Comparison of ENCODE assay signal across 14 mouse cellular contexts in genomic region chr6:146111781-146112180, GRCm38 (mm10).
DNase-seq lines count a peak whose midpoint lies in the region; ATAC-seq and TF ChIP-seq lines count a peak whose summit lies in the region.
"Had no signal": no experiment of that assay in that cellular context is flagged by ENCODE, and none has a peak within 500 bp of the region (broad histone marks: within the 10 kb centered on the region; RNA-seq: fewer than 3 reads in every experiment).

No protein-coding gene starts in this region.

- ATAC-seq in midbrain, postnatal 0 days (ENCODE audit: low FRiP score) = no peak
- peak; percentile 42; the same call in 1 of the 2 replicates for ATAC-seq in hindbrain, embryonic 12.5 days (ENCODE audit: low FRiP score)
- no peak for ATAC-seq in midbrain, embryonic 11.5 days (ENCODE audit: low FRiP score)
- peak; percentile 46; the same call in 1 of the 2 replicates for ATAC-seq in neural tube, embryonic 15.5 days (ENCODE audit: low FRiP score)
- ATAC-seq in intestine, postnatal 0 days = no peak
- ATAC-seq: liver, postnatal 0 days had no signal

- no peaks in the 10 kb centered on the region for H3K27me3 ChIP-seq in midbrain, embryonic 10.5 days (ENCODE audit: low read depth, poor library complexity, severe bottlenecking)
- no peaks in the 10 kb centered on the region for H3K27me3 ChIP-seq in midbrain, postnatal 0 days (ENCODE audit: insufficient read depth, low read length)
- no peaks in the 10 kb centered on the region for H3K27me3 ChIP-seq in hindbrain, embryonic 12.5 days
- H3K27me3 ChIP-seq in midbrain, embryonic 11.5 days (ENCODE audit: control insufficient read depth, insufficient read depth, low read length) = no peaks in the 10 kb centered on the region
- H3K27me3 ChIP-seq in neural tube, embryonic 15.5 days (replicated peaks) = no peaks in the 10 kb centered on the region
- no peaks in the 10 kb centered on the region for H3K27me3 ChIP-seq in intestine, postnatal 0 days (replicated peaks; ENCODE audit: control insufficient read depth, insufficient read depth, low read length)
- H3K27me3 ChIP-seq: limb, embryonic 15.5 days had no signal

- peak overlapping the region; percentile 88 for H3K27ac ChIP-seq in midbrain, embryonic 10.5 days (replicated peaks)
- H3K27ac ChIP-seq in midbrain, postnatal 0 days (ENCODE audit: low read depth, low read length) = no peak overlapping the region
- H3K27ac ChIP-seq in hindbrain, embryonic 12.5 days = peak overlapping the region; percentile 79
- peak overlapping the region; percentile 41 for H3K27ac ChIP-seq in midbrain, embryonic 11.5 days (ENCODE audit: low read depth, low read length)
- peak overlapping the region; percentile 45; the same call in 1 of the 2 replicates for H3K27ac ChIP-seq in neural tube, embryonic 15.5 days (replicated peaks)
- H3K27ac ChIP-seq in intestine, postnatal 0 days (ENCODE audit: low read depth, low read length) = no peak overlapping the region
- H3K27ac ChIP-seq: limb, embryonic 15.5 days; macrophage had no signal

- DNase-seq in midbrain, embryonic 10.5 days (ENCODE audit: low spot score) = no peak
- DNase-seq in midbrain, postnatal 0 days (ENCODE audit: low spot score) = no peak
- DNase-seq in midbrain, embryonic 11.5 days (ENCODE audit: low spot score, missing footprints) = peak; percentile 88
- no peak for DNase-seq in lung, postnatal 10 days
- DNase-seq: adrenal gland, postnatal 25 days; kidney, adult 9 months; liver, postnatal 0 days; thymus, postnatal 14 days had no signal

- H3K4me2 ChIP-seq in midbrain, postnatal 0 days (ENCODE audit: low read depth, low read length, poor library complexity, severe bottlenecking) = no peak overlapping the region
- 0 out of 2 replicates have a peak overlapping the region, but pooled peaks have one; percentile 2 for H3K4me2 ChIP-seq in hindbrain, embryonic 12.5 days (replicated peaks)
- no peak overlapping the region for H3K4me2 ChIP-seq in midbrain, embryonic 11.5 days
- no peak overlapping the region for H3K4me2 ChIP-seq in neural tube, embryonic 15.5 days
- H3K4me2 ChIP-seq in intestine, postnatal 0 days (replicated peaks; ENCODE audit: low read depth) = no peak overlapping the region
- H3K4me2 ChIP-seq: limb, embryonic 15.5 days had no signal

- H3K4me1 ChIP-seq in midbrain, embryonic 10.5 days = peaks cover 66% of the 10 kb centered on the region
- peaks cover 6% of the 10 kb centered on the region; the same call in 1 of the 2 replicates for H3K4me1 ChIP-seq in midbrain, postnatal 0 days (ENCODE audit: insufficient read depth, low read length)
- peaks cover 43% of the 10 kb centered on the region for H3K4me1 ChIP-seq in hindbrain, embryonic 12.5 days
- peaks cover 31% of the 10 kb centered on the region for H3K4me1 ChIP-seq in midbrain, embryonic 11.5 days (ENCODE audit: control insufficient read depth, insufficient read depth, low read length)
- H3K4me1 ChIP-seq in neural tube, embryonic 15.5 days = peaks cover 32% of the 10 kb centered on the region
- H3K4me1 ChIP-seq in intestine, postnatal 0 days (replicated peaks; ENCODE audit: control insufficient read depth, insufficient read depth, low read length) = no peaks in the 10 kb centered on the region

- no peak overlapping the region for H3K4me3 ChIP-seq in midbrain, embryonic 10.5 days
- H3K4me3 ChIP-seq in midbrain, postnatal 0 days (ENCODE audit: low read depth, low read length) = no peak overlapping the region
- H3K4me3 ChIP-seq in hindbrain, embryonic 12.5 days = no peak overlapping the region
- no peak overlapping the region for H3K4me3 ChIP-seq in midbrain, embryonic 11.5 days (ENCODE audit: low read depth, low read length)
- no peak overlapping the region for H3K4me3 ChIP-seq in neural tube, embryonic 15.5 days (replicated peaks)
- H3K4me3 ChIP-seq in intestine, postnatal 0 days (ENCODE audit: low read depth, low read length) = no peak overlapping the region
- H3K4me3 ChIP-seq: erythroblast, embryonic 14.5 days; limb, embryonic 15.5 days had no signal

- H3K36me3 ChIP-seq in midbrain, embryonic 10.5 days = no peaks in the 10 kb centered on the region
- no peaks in the 10 kb centered on the region for H3K36me3 ChIP-seq in midbrain, postnatal 0 days (ENCODE audit: insufficient read depth, low read length)
- H3K36me3 ChIP-seq in hindbrain, embryonic 12.5 days = no peaks in the 10 kb centered on the region
- H3K36me3 ChIP-seq in midbrain, embryonic 11.5 days (ENCODE audit: control insufficient read depth, insufficient read depth, low read length) = no peaks in the 10 kb centered on the region
- no peaks in the 10 kb centered on the region for H3K36me3 ChIP-seq in neural tube, embryonic 15.5 days
- no peaks in the 10 kb centered on the region for H3K36me3 ChIP-seq in intestine, postnatal 0 days (ENCODE audit: control insufficient read depth, insufficient read depth)
- H3K36me3 ChIP-seq: limb, embryonic 15.5 days had no signal

- 70% methylated on average over 6 of the region's 6 CpGs for WGBS in midbrain, embryonic 10.5 days
- whole genome bisulfite sequencing in midbrain, postnatal 0 days = 44% methylated on average over 6 of the region's 6 CpGs
- WGBS in hindbrain, embryonic 12.5 days = 42% methylated on average over 6 of the region's 6 CpGs
- 64% methylated on average over 6 of the region's 6 CpGs for WGBS in midbrain, embryonic 11.5 days
- 27% methylated on average over 6 of the region's 6 CpGs for WGBS in neural tube, embryonic 15.5 days
- WGBS in intestine, postnatal 0 days = 65% methylated on average over 6 of the region's 6 CpGs

- H3K9me3 ChIP-seq in midbrain, embryonic 10.5 days (replicated peaks) = no peaks in the 10 kb centered on the region
- no peaks in the 10 kb centered on the region for H3K9me3 ChIP-seq in midbrain, postnatal 0 days (ENCODE audit: low read length)
- no peaks in the 10 kb centered on the region for H3K9me3 ChIP-seq in hindbrain, embryonic 12.5 days (replicated peaks)
- H3K9me3 ChIP-seq in midbrain, embryonic 11.5 days (ENCODE audit: control insufficient read depth, low read length) = no peaks in the 10 kb centered on the region
- H3K9me3 ChIP-seq in neural tube, embryonic 15.5 days (replicated peaks) = no peaks in the 10 kb centered on the region
- H3K9me3 ChIP-seq in intestine, postnatal 0 days (ENCODE audit: control insufficient read depth) = no peaks in the 10 kb centered on the region
- H3K9me3 ChIP-seq: limb, embryonic 15.5 days had no signal

- H3K9ac ChIP-seq in midbrain, postnatal 0 days (replicated peaks; ENCODE audit: low read length, poor library complexity, severe bottlenecking) = no peak overlapping the region
- no peak overlapping the region for H3K9ac ChIP-seq in hindbrain, embryonic 12.5 days
- H3K9ac ChIP-seq in midbrain, embryonic 11.5 days (ENCODE audit: low read length) = peak overlapping the region; percentile 10; the same call in 1 of the 2 replicates
- H3K9ac ChIP-seq in neural tube, embryonic 15.5 days (replicated peaks) = no peak overlapping the region
- no peak overlapping the region for H3K9ac ChIP-seq in intestine, postnatal 0 days (ENCODE audit: low read depth, low read length)
- H3K9ac ChIP-seq: limb, embryonic 15.5 days; liver, postnatal 0 days had no signal

- TF ChIP-seq CTCF in midbrain, postnatal 0 days (IDR thresholded peaks at IDR 0.05) = no peak
- no peak for TF ChIP-seq CTCF in intestine, postnatal 0 days (IDR thresholded peaks at IDR 0.05; ENCODE audit: low read depth)

Comparison
In these comparisons a context has a peak if more than half of its experiments do, and no peak if none do; other contexts are left out.
1. H3K27ac ChIP-seq: peak in midbrain, embryonic 10.5 days (single experiment), hindbrain, embryonic 12.5 days (single experiment), midbrain, embryonic 11.5 days (single experiment) and neural tube, embryonic 15.5 days (single experiment); none in midbrain, postnatal 0 days (single experiment) and intestine, postnatal 0 days (single experiment).
2. ATAC-seq: peak in hindbrain, embryonic 12.5 days (single experiment) and neural tube, embryonic 15.5 days (single experiment); none in midbrain, postnatal 0 days (single experiment), midbrain, embryonic 11.5 days (single experiment) and intestine, postnatal 0 days (single experiment).